ENCODE assay signal across 7 mouse cellular contexts in the genomic region with DNA sequence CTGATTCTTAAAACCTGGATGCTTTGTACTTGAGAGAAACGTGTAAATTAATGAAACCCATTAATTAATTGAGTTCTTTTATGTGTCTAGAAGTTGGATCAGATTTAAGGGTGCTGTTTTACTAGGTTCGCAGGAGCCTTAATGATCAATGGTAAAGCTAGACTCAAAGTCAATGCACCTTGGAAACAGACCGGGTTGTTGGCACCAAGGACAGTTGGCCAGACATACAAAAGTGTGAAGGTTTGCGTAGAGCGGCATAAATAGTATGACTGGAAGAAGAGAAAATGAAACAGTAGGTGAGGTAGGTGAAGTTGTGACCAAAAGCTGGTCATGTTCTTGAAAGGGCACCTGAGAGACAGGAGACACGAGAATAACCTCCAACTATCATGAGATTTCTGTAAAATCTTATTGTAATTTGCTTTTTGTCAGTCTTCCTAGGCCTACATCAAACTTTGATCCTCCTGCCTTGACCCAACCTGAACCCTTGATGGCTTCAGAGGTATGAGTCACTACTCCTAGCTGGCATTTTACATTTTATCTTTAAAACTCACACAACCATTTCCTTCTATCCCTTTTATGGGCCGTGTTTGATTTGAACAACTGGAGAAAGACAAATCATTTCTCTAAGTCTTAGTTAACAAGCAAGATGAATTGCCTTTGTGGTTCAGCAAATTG. TPM values are rescaled to one million over a fixed set of nuclear protein-coding genes. Genes with fewer than 3 reads are reported as not detected.
DNase-seq lines count a peak whose midpoint lies in the region; ATAC-seq and TF ChIP-seq lines count a peak whose summit lies in the region.

No protein-coding gene starts in this region.

- peaks cover 6% of the 10 kb centered on the region for H3K4me1 ChIP-seq in liver, adult 2 months (ENCODE audit: control insufficient read depth, insufficient read depth, low read length)
- peaks cover 4% of the 10 kb centered on the region; the same call in 1 of the 2 replicates for H3K4me1 ChIP-seq in forebrain, embryonic 11.5 days (replicated peaks; ENCODE audit: control insufficient read depth, insufficient read depth, low read length)
- H3K4me1 ChIP-seq in limb, embryonic 10.5 days: peaks cover 31% of the 10 kb centered on the region
- peaks cover 27% of the 10 kb centered on the region for H3K4me1 ChIP-seq in neural tube, embryonic 15.5 days

- no peak overlapping the region for H3K27ac ChIP-seq in liver, adult 2 months (replicated peaks; ENCODE audit: insufficient read depth, low read depth, low read length)
- no peak overlapping the region for H3K27ac ChIP-seq in forebrain, embryonic 11.5 days (ENCODE audit: low read depth, low read length)
- no peak overlapping the region; the same call in none of the 2 replicates for H3K27ac ChIP-seq in limb, embryonic 10.5 days
- H3K27ac ChIP-seq in neural tube, embryonic 15.5 days (replicated peaks): peak overlapping the region; percentile 99; the same call in 1 of the 2 replicates

- TF ChIP-seq CTCF in liver, adult 2 months (IDR thresholded peaks at IDR 0.05; ENCODE audit: low read depth, low read length): no peak

- H3K4me3 ChIP-seq in liver, adult 2 months (ENCODE audit: insufficient read depth, low read depth, low read length): no peak overlapping the region
- H3K4me3 ChIP-seq in forebrain, embryonic 11.5 days (ENCODE audit: low read depth, low read length): peak overlapping the region; percentile 86; the same call in 1 of the 2 replicates
- peak overlapping the region; percentile 85 for H3K4me3 ChIP-seq in limb, embryonic 10.5 days
- peak overlapping the region; percentile 86 for H3K4me3 ChIP-seq in neural tube, embryonic 15.5 days (replicated peaks)

- TF ChIP-seq POLR2A in liver, adult 2 months (IDR thresholded peaks at IDR 0.05; ENCODE audit: extremely low read depth, insufficient read depth, low read length): no peak

- WGBS in liver, adult 2 months: 54% methylated on average over 7 of the region's 7 CpGs
- WGBS in forebrain, embryonic 11.5 days: 81% methylated on average over 7 of the region's 7 CpGs
- 67% methylated on average over 7 of the region's 7 CpGs for WGBS in limb, embryonic 10.5 days
- 78% methylated on average over 7 of the region's 7 CpGs for WGBS in neural tube, embryonic 15.5 days

- no peak for ATAC-seq in forebrain, embryonic 11.5 days (replicated peaks; ENCODE audit: low FRiP score)
- ATAC-seq in neural tube, embryonic 15.5 days (ENCODE audit: low FRiP score): no peak

- peak overlapping the region; percentile 78 for H3K4me2 ChIP-seq in forebrain, embryonic 11.5 days (ENCODE audit: low read depth, low read length, severe bottlenecking)
- H3K4me2 ChIP-seq in neural tube, embryonic 15.5 days: peak overlapping the region; percentile 91

- H3K27me3 ChIP-seq in liver, adult 2 months (ENCODE audit: control insufficient read depth, insufficient read depth, low read length): no peaks in the 10 kb centered on the region
- no peaks in the 10 kb centered on the region for H3K27me3 ChIP-seq in forebrain, embryonic 11.5 days (ENCODE audit: control insufficient read depth, insufficient read depth, low read length)
- H3K27me3 ChIP-seq in limb, embryonic 10.5 days (ENCODE audit: low read depth, poor library complexity, severe bottlenecking): no peaks in the 10 kb centered on the region
- no peaks in the 10 kb centered on the region for H3K27me3 ChIP-seq in neural tube, embryonic 15.5 days (replicated peaks)

- H3K9me3 ChIP-seq in forebrain, embryonic 11.5 days (ENCODE audit: control insufficient read depth, low read length): no peaks in the 10 kb centered on the region
- no peaks in the 10 kb centered on the region for H3K9me3 ChIP-seq in limb, embryonic 10.5 days (replicated peaks)
- H3K9me3 ChIP-seq in neural tube, embryonic 15.5 days (replicated peaks): no peaks in the 10 kb centered on the region

- H3K9ac ChIP-seq in liver, adult 2 months (ENCODE audit: low read depth, low read length): no peak overlapping the region
- H3K9ac ChIP-seq in forebrain, embryonic 11.5 days (ENCODE audit: low read length): peak overlapping the region; percentile 90; the same call in 1 of the 2 replicates
- peak overlapping the region; percentile 99; the same call in 1 of the 2 replicates for H3K9ac ChIP-seq in neural tube, embryonic 15.5 days (replicated peaks)

- no peaks in the 10 kb centered on the region for H3K36me3 ChIP-seq in liver, adult 2 months (ENCODE audit: control insufficient read depth, insufficient read depth, low read length)
- H3K36me3 ChIP-seq in forebrain, embryonic 11.5 days (ENCODE audit: control insufficient read depth, insufficient read depth, low read length): no peaks in the 10 kb centered on the region
- H3K36me3 ChIP-seq in limb, embryonic 10.5 days: 0 out of 2 replicates have a peak, but pooled peaks cover 3% of the 10 kb centered on the region
- no peaks in the 10 kb centered on the region for H3K36me3 ChIP-seq in neural tube, embryonic 15.5 days

- peak; percentile 25 for DNase-seq in liver, adult 2 months (ENCODE audit: extremely low read depth, low read depth, low spot score)
- DNase-seq in liver: no peak
- DNase-seq in forebrain, embryonic 11.5 days (ENCODE audit: low spot score): no peak
- DNase-seq in limb, embryonic 10.5 days (ENCODE audit: low spot score): no peak
- no peak for DNase-seq in yolk sac, embryonic 10.5 days (ENCODE audit: low spot score)
- DNase-seq in spleen, postnatal 36 days (ENCODE audit: low spot score in 2 of 2): no peak

- peaks cover 19% of the 10 kb centered on the region; the same call in 1 of the 2 replicates for H3K79me2 ChIP-seq in liver, adult 2 months (ENCODE audit: control insufficient read depth, insufficient read depth, low read length)

RNA-seq across cellular contexts. Expression of a gene that starts 1.3 kb away (rescaled TPM):
- 16.0 and 17.1 TPM in 2 replicates for total RNA-seq in liver, adult 2 months (2014; rRNA removed)
- 1.8 and 2.5 TPM in 2 replicates for polyA plus RNA-seq in liver, adult 2 months (2012; rRNA removed)
- polyA plus RNA-seq in forebrain, embryonic 11.5 days (2014; fragmentation: Nextera tagmentation; extraction: Ambion mirVana): 86.4 and 92.9 TPM in 2 replicates
- 73.6 and 82.6 TPM in 2 replicates for polyA plus RNA-seq in limb, embryonic 10.5 days (2016; fragmentation: Nextera tagmentation; extraction: Ambion mirVana)
- polyA plus RNA-seq in neural tube, embryonic 15.5 days (2015; fragmentation: Nextera tagmentation; extraction: Ambion mirVana): 42.4 and 45.8 TPM in 2 replicates

RNA-seq across cellular contexts. Expression of a gene that starts 16.8 kb away (rescaled TPM):
- total RNA-seq in liver, adult 2 months (2014; rRNA removed): 0.92 and 1.1 TPM in 2 replicates
- polyA plus RNA-seq in liver, adult 2 months (2012; rRNA removed): 0.07 TPM in 1 of 2 replicates, not detected in the other
- 4.4 and 6.1 TPM in 2 replicates for polyA plus RNA-seq in forebrain, embryonic 11.5 days (2014; fragmentation: Nextera tagmentation; extraction: Ambion mirVana)
- polyA plus RNA-seq in limb, embryonic 10.5 days (2016; fragmentation: Nextera tagmentation; extraction: Ambion mirVana): 5.1 and 6.9 TPM in 2 replicates
- 2.3 and 2.6 TPM in 2 replicates for polyA plus RNA-seq in neural tube, embryonic 15.5 days (2015; fragmentation: Nextera tagmentation; extraction: Ambion mirVana)

RNA-seq across cellular contexts. Expression of a gene that starts 50.2 kb away (rescaled TPM):
- total RNA-seq in liver, adult 2 months (2014; rRNA removed): 0.34 and 0.46 TPM in 2 replicates
- not detected in 2 replicates for polyA plus RNA-seq in liver, adult 2 months (2012; rRNA removed)
- polyA plus RNA-seq in forebrain, embryonic 11.5 days (2014; fragmentation: Nextera tagmentation; extraction: Ambion mirVana): 69.3 and 70.5 TPM in 2 replicates
- polyA plus RNA-seq in limb, embryonic 10.5 days (2016; fragmentation: Nextera tagmentation; extraction: Ambion mirVana): 53.4 and 59.9 TPM in 2 replicates
- 5.9 and 15.7 TPM in 2 replicates for polyA plus RNA-seq in neural tube, embryonic 15.5 days (2015; fragmentation: Nextera tagmentation; extraction: Ambion mirVana)

Comparison
In these comparisons a context has a peak if more than half of its experiments do, and no peak if none do; other contexts are left out.
1. RNA of a gene that starts 1.3 kb away (polyA plus RNA-seq): 86.4 to 92.9 TPM in forebrain, embryonic 11.5 days, 73.6 to 82.6 TPM in limb, embryonic 10.5 days and 42.4 to 45.8 TPM in neural tube, embryonic 15.5 days; 1.8 to 2.5 TPM in liver, adult 2 months; every median in the first group is over 10 times any median in the second.